Mouse (Mus musculus) MEL (cell line): Measurements from ENCODE around the gene Nrip2. TPM values are rescaled to one million over a fixed set of nuclear protein-coding genes. Genes with fewer than 3 reads are reported as not detected.

Experiments used
- DNase-seq: peaks from one replicate; pipeline ENCODE4 v3.0.0; 2011; ENCODE audit warnings: low read depth, low spot score
- H3K27ac ChIP-seq: 2 replicates; pipeline ENCODE4 v1.5.1; 2012; ENCODE audit warnings: low read depth, mild to moderate bottlenecking, control low read depth, low read length, moderate library complexity; ENCODE audit not compliant: control insufficient read depth
- H3K27me3 ChIP-seq, 2 experiments: fragments of 150-350 bp in 1 of 2; sonication (generic) in 1 of 2; 2 replicates each; pipeline ENCODE4 v1.6.1; 2012; ENCODE audit warnings: low read length in 2 of 2, mild to moderate bottlenecking in 2 of 2, improper control_type of control experiment in 1 of 2, moderate library complexity in 1 of 2; ENCODE audit not compliant: insufficient read depth in 2 of 2, control insufficient read depth in 1 of 2
- H3K36me3 ChIP-seq, 2 experiments: 2 replicates each; pipeline ENCODE4 v1.6.1; 2012 to 2014; ENCODE audit warnings: low read length in 2 of 2, improper control_type of control experiment in 1 of 2, inconsistent platforms in 1 of 2, mild to moderate bottlenecking in 1 of 2; ENCODE audit not compliant: insufficient read depth in 2 of 2, control insufficient read depth in 1 of 2
- H3K4me1 ChIP-seq, 2 experiments: fragments of 150-350 bp in 1 of 2; sonication (generic) in 1 of 2; 2 replicates each; pipeline ENCODE4 v1.6.1; 2012; ENCODE audit warnings: low read length in 2 of 2, improper control_type of control experiment in 1 of 2, mild to moderate bottlenecking in 1 of 2; ENCODE audit not compliant: insufficient read depth in 2 of 2, control insufficient read depth in 1 of 2
- H3K4me3 ChIP-seq, 2 experiments: fragments of 150-350 bp in 1 of 2; sonication (generic) in 1 of 2; 2 replicates each; pipeline ENCODE4 v1.5.1; 2012; ENCODE audit warnings: low read depth in 2 of 2, low read length in 2 of 2, mild to moderate bottlenecking in 2 of 2, moderate library complexity in 2 of 2, control low read depth in 1 of 2, improper control_type of control experiment in 1 of 2; ENCODE audit not compliant: control insufficient read depth in 1 of 2, insufficient read depth in 1 of 2
- H3K79me2 ChIP-seq: 2 replicates; pipeline ENCODE4 v1.6.1; 2012; ENCODE audit warnings: mild to moderate bottlenecking, low read length, moderate library complexity; ENCODE audit not compliant: control insufficient read depth, poor library complexity, insufficient read depth
- H3K9ac ChIP-seq: 2 replicates; pipeline ENCODE4 v1.6.1; 2012; ENCODE audit warnings: low read depth, mild to moderate bottlenecking, control low read depth, low read length, moderate library complexity; ENCODE audit not compliant: control insufficient read depth, poor library complexity, severe bottlenecking
- H3K9me3 ChIP-seq: fragments of 150-350 bp; sonication (generic); replicated peaks from 2 replicates; pipeline ENCODE4 v1.6.1; 2012; ENCODE audit warnings: mild to moderate bottlenecking, low read length, improper control_type of control experiment, moderate library complexity; ENCODE audit not compliant: insufficient read depth
- BHLHE40 ChIP-seq: IDR thresholded peaks from 2 replicates; pipeline ENCODE4 v1.6.1; 2012; ENCODE audit warnings: low read depth, mild to moderate bottlenecking, inconsistent platforms, low read length, improper control_type of control experiment, borderline replicate concordance
- CHD1 ChIP-seq: IDR thresholded peaks from 2 replicates; pipeline ENCODE4 v1.6.1; 2012; ENCODE audit warnings: low read depth, mild to moderate bottlenecking, inconsistent platforms, low read length, improper control_type of control experiment
- CHD2 ChIP-seq: IDR thresholded peaks from 2 replicates; pipeline ENCODE4 v1.6.1; 2011; ENCODE audit warnings: low read length, improper control_type of control experiment
- CTCF ChIP-seq, 3 experiments: IDR thresholded peaks in 2 of 3; conservative IDR thresholded peaks in 1 of 3; 2 replicates each; pipeline ENCODE4 v1.5.1; 2011 to 2012; ENCODE audit warnings: low read length in 3 of 3, low read depth in 2 of 3, mild to moderate bottlenecking in 2 of 3, improper control_type of control experiment in 1 of 3, inconsistent platforms in 1 of 3, mixed read lengths in 1 of 3, moderate library complexity in 1 of 3; ENCODE audit not compliant: control insufficient read depth in 1 of 3, insufficient read depth in 1 of 3, poor library complexity in 1 of 3, severe bottlenecking in 1 of 3
- E2F4 ChIP-seq: IDR thresholded peaks from 2 replicates; pipeline ENCODE4 v1.6.1; 2011; ENCODE audit warnings: low read depth, low read length, improper control_type of control experiment, borderline replicate concordance
- ELF1 ChIP-seq: IDR thresholded peaks from 2 replicates; pipeline ENCODE4 v1.6.1; 2014; ENCODE audit warnings: low read depth, mild to moderate bottlenecking, inconsistent platforms, low read length, improper control_type of control experiment, moderate library complexity
- ETS1 ChIP-seq: IDR thresholded peaks from 2 replicates; pipeline ENCODE4 v1.6.1; 2012; ENCODE audit warnings: low read depth, mild to moderate bottlenecking, inconsistent platforms, low read length, improper control_type of control experiment, moderate library complexity
- GATA1 ChIP-seq: IDR thresholded peaks from 2 replicates; pipeline ENCODE4 v1.6.1; 2011; ENCODE audit warnings: low read depth, low read length, improper control_type of control experiment
- JUND ChIP-seq: IDR thresholded peaks from 2 replicates; pipeline ENCODE4 v1.6.1; 2011; ENCODE audit warnings: low read depth, mild to moderate bottlenecking, improper control_type of control experiment, low read length
- KAT2A ChIP-seq: conservative IDR thresholded peaks from 2 replicates; pipeline ENCODE4 v1.6.1; 2012; ENCODE audit warnings: low read depth, low read length, improper control_type of control experiment, inconsistent platforms
- MAFK ChIP-seq: IDR thresholded peaks from 2 replicates; pipeline ENCODE4 v1.6.1; 2011; ENCODE audit warnings: low read depth, mild to moderate bottlenecking, low read length, improper control_type of control experiment, borderline replicate concordance
- MAX ChIP-seq: IDR thresholded peaks from 2 replicates; pipeline ENCODE4 v1.6.1; 2011; ENCODE audit warnings: low read length, improper control_type of control experiment
- MEF2A ChIP-seq: IDR thresholded peaks from 2 replicates; pipeline ENCODE4 v1.6.1; 2014; ENCODE audit warnings: low read depth, mild to moderate bottlenecking, inconsistent platforms, low read length, improper control_type of control experiment; ENCODE audit not compliant: poor library complexity, insufficient replicate concordance, severe bottlenecking; ENCODE audit errors: extremely low read depth
- MXI1 ChIP-seq: IDR thresholded peaks from 2 replicates; pipeline ENCODE4 v1.6.1; 2011; ENCODE audit warnings: mild to moderate bottlenecking, low read depth, low read length, improper control_type of control experiment
- MYC ChIP-seq: IDR thresholded peaks from 2 replicates; pipeline ENCODE4 v1.6.1; 2011; ENCODE audit warnings: low read depth, mild to moderate bottlenecking, low read length, improper control_type of control experiment, moderate library complexity
- NELFE ChIP-seq: IDR thresholded peaks from 2 replicates; pipeline ENCODE4 v1.6.1; 2011; ENCODE audit warnings: low read depth, low read length, improper control_type of control experiment
- POLR2A ChIP-seq, 2 experiments: IDR thresholded peaks; 2 replicates each; pipeline ENCODE4 v1.6.1; 2011 to 2012; ENCODE audit warnings: low read length in 2 of 2, mild to moderate bottlenecking in 2 of 2, control low read depth in 1 of 2, improper control_type of control experiment in 1 of 2, low read depth in 1 of 2, moderate library complexity in 1 of 2; ENCODE audit not compliant: control insufficient read depth in 1 of 2, insufficient read depth in 1 of 2, poor library complexity in 1 of 2
- POLR2AphosphoS2 ChIP-seq: IDR thresholded peaks from 2 replicates; pipeline ENCODE4 v1.6.1; 2011; ENCODE audit warnings: low read length, improper control_type of control experiment
- SIN3A ChIP-seq: IDR thresholded peaks from 2 replicates; pipeline ENCODE4 v1.6.1; 2012; ENCODE audit warnings: low read length, improper control_type of control experiment, inconsistent platforms
- TAL1 ChIP-seq: IDR thresholded peaks from 2 replicates; pipeline ENCODE4 v1.6.1; 2012; ENCODE audit warnings: mild to moderate bottlenecking, inconsistent platforms, low read length, moderate library complexity, mixed read lengths
- TBP ChIP-seq: IDR thresholded peaks from 2 replicates; pipeline ENCODE4 v1.8.0; 2011; ENCODE audit warnings: low read depth, low read length, improper control_type of control experiment
- TCF12 ChIP-seq: IDR thresholded peaks from 2 replicates; pipeline ENCODE4 v1.6.1; 2014; ENCODE audit warnings: low read depth, mild to moderate bottlenecking, inconsistent platforms, low read length, improper control_type of control experiment, moderate library complexity
- UBTF ChIP-seq: IDR thresholded peaks from 2 replicates; pipeline ENCODE4 v1.6.1; 2012; ENCODE audit warnings: low read depth, mild to moderate bottlenecking, inconsistent platforms, low read length, improper control_type of control experiment, moderate library complexity, borderline replicate concordance; ENCODE audit not compliant: insufficient read depth
- USF1 ChIP-seq: IDR thresholded peaks from 2 replicates; pipeline ENCODE4 v1.6.1; 2014; ENCODE audit warnings: low read depth, mild to moderate bottlenecking, inconsistent platforms, low read length, improper control_type of control experiment, moderate library complexity
- USF2 ChIP-seq, 2 experiments: IDR thresholded peaks; 2 replicates each; pipeline ENCODE4 v1.6.1; 2011 to 2012; ENCODE audit warnings: improper control_type of control experiment in 2 of 2, low read length in 2 of 2, borderline replicate concordance in 1 of 2, inconsistent platforms in 1 of 2, low read depth in 1 of 2, mild to moderate bottlenecking in 1 of 2; ENCODE audit not compliant: insufficient read depth in 1 of 2
- ZC3H11A ChIP-seq: IDR thresholded peaks from 2 replicates; pipeline ENCODE4 v1.6.1; 2012; ENCODE audit warnings: low read depth, mild to moderate bottlenecking, inconsistent platforms, low read length, improper control_type of control experiment
- ZMIZ1 ChIP-seq: IDR thresholded peaks from 2 replicates; pipeline ENCODE4 v1.6.1; 2012; ENCODE audit warnings: low read depth, mild to moderate bottlenecking, inconsistent platforms, low read length, improper control_type of control experiment, moderate library complexity
- polyA plus RNA-seq, 2 experiments: library from polyadenylated mRNA; stranded (reverse) in 1 of 2; unstranded in 1 of 2; fragments of >175 nt in 1 of 2; fragments of >200 nt in 1 of 2; gene quantifications; 2 replicates each; pipeline versions ENCODE4 v1.2.1 to v1.2.4; 2012; ENCODE audit warnings: low replicate concordance in 2 of 2, low read depth in 1 of 2; ENCODE audit not compliant: insufficient read length in 2 of 2, insufficient read depth in 1 of 2, missing spikeins in 1 of 2
- total RNA-seq: library from RNA; depleted of rRNA; stranded (reverse); fragments of 300-350 nt; gene quantifications from 2 replicates; pipeline ENCODE4 v1.2.3, GENCODE M21; 2012

Nrip2 gene
- total and polyA plus RNA-seq, 3 experiments, result 0.04 to 0.86 TPM; not detected in 1

GRCm38 (mm10) chr6:128362381-128363006 is 36.6 kb upstream of the Nrip2 start, which contains the start of the genes Rhno1 and Foxm1:
Gene Rhno1 (minus strand): TSS chr6:128362911.
Gene Foxm1 (plus strand): TSS chr6:128362967.
- H3K9ac ChIP-seq, result peak within 1 kb of the TSS; percentile 88
- H3K4me3 ChIP-seq, result peak within 1 kb of the TSS; percentile 75 to 88
- H3K79me2 ChIP-seq, result peaks cover 46% of the 10 kb centered on the region
- no peaks in the 10 kb centered on the region for H3K27me3 ChIP-seq
- H3K4me1 ChIP-seq, result peaks cover 2 to 7% of the 10 kb centered on the region in 2 experiments; a peak in 2 of 4 replicates
- peak within 1 kb of the TSS; percentile 88 for H3K27ac ChIP-seq
- no peak for TF ChIP-seq MAFK
- TF ChIP-seq USF2 (IDR thresholded peaks at IDR 0.05; ENCODE audit: borderline replicate concordance in 1 of 2, insufficient read depth in 1 of 2, low read depth in 1 of 2, low read length in 2 of 2), result peak; percentile 49 to 83; a peak in 3 of 4 replicates
- no peak for TF ChIP-seq ETS1
- no peak for TF ChIP-seq CTCF (IDR thresholded peaks at IDR 0.05 in 2 of 3, conservative IDR thresholded peaks at IDR 0.05 in 1 of 3; ENCODE audit: control insufficient read depth in 1 of 3, insufficient read depth in 1 of 3, low read depth in 2 of 3, low read length in 3 of 3, poor library complexity in 1 of 3, severe bottlenecking in 1 of 3)
- TF ChIP-seq ELF1, result no peak; the same call in 1 of the 2 replicates
- peak; percentile 59 for TF ChIP-seq NELFE
- TF ChIP-seq ZMIZ1, result no peak
- TF ChIP-seq MXI1, result peak; percentile 66
- TF ChIP-seq ZC3H11A, result no peak
- TF ChIP-seq KAT2A, result no peak
- peak; percentile 72 for TF ChIP-seq MAX
- TF ChIP-seq CHD2, result no peak
- peak; percentile 55 to 76; a peak in 3 of 4 replicates for TF ChIP-seq POLR2A (IDR thresholded peaks at IDR 0.05; ENCODE audit: control insufficient read depth in 1 of 2, insufficient read depth in 1 of 2, low read depth in 1 of 2, low read length in 2 of 2, poor library complexity in 1 of 2)
- 0 out of 2 replicates have a peak, but pooled peaks have one; percentile 43 for TF ChIP-seq TBP
- TF ChIP-seq TAL1, result no peak
- TF ChIP-seq BHLHE40, result peak; percentile 57; the same call in 1 of the 2 replicates
- no peak for TF ChIP-seq TCF12
- 0 out of 2 replicates have a peak, but pooled peaks have one; percentile 31 for TF ChIP-seq POLR2AphosphoS2
- TF ChIP-seq MEF2A, result no peak
- TF ChIP-seq UBTF, result 0 out of 2 replicates have a peak, but pooled peaks have one; percentile 70
- peak; percentile 86; the same call in 1 of the 2 replicates for TF ChIP-seq E2F4
- peak; percentile 68 for TF ChIP-seq SIN3A
- 0 out of 2 replicates have a peak, but pooled peaks have one; percentile 13 for TF ChIP-seq MYC
- TF ChIP-seq USF1, result peak; percentile 94
- TF ChIP-seq JUND, result no peak
- no peak; the same call in 1 of the 2 replicates for TF ChIP-seq CHD1
- no peak for TF ChIP-seq GATA1
- DNase-seq, result peak; percentile 86
- H3K9me3 ChIP-seq, result no peaks in the 10 kb centered on the region
- peaks cover 2 to 15% of the 10 kb centered on the region in 2 experiments; a peak in 3 of 4 replicates for H3K36me3 ChIP-seq
